Mouse (Mus musculus) brown adipose tissue, adult 24 weeks (tissue): ENCODE data around the gene Cpa4. TPM values are rescaled to one million over a fixed set of nuclear protein-coding genes. Genes with fewer than 3 reads are reported as not detected.

Source experiments
- H3K27ac ChIP-seq: fragments of 200-500 bp; replicated peaks from 2 replicates; pipeline ENCODE4 v1.5.1; 2012; ENCODE audit warnings: low read depth, mild to moderate bottlenecking, low read length
- H3K4me1 ChIP-seq: fragments of 200-500 bp; 2 replicates; pipeline ENCODE4 v1.6.1; 2012; ENCODE audit warnings: low read length, mixed read lengths; ENCODE audit not compliant: control insufficient read depth, insufficient read depth, insufficient read length
- H3K4me3 ChIP-seq: fragments of 200-500 bp; 2 replicates; pipeline ENCODE4 v1.5.1; 2012; ENCODE audit warnings: low read depth, mild to moderate bottlenecking, low read length, moderate library complexity; ENCODE audit not compliant: insufficient read depth
- polyA plus RNA-seq: library from polyadenylated mRNA; stranded (reverse); fragments of >200 nt; gene quantifications from 2 replicates; pipeline ENCODE4 v1.2.4, GENCODE M21; 2012; ENCODE audit not compliant: missing spikeins, insufficient read depth, insufficient read length

Gene Cpa4
- polyA plus RNA-seq, 1 experiment: not detected

- no peak overlapping the region for H3K27ac ChIP-seq
Measured at GRCm38 (mm10) chr6:30547274-30547645, 20.9 kb upstream of the Cpa4 start.

GRCm38 (mm10) chr6:30547656-30548306, 20.4 kb upstream of the Cpa4 start:
- H3K4me1 ChIP-seq: no peaks in the 10 kb centered on the region; the same call in 1 of the 2 replicates
- H3K4me3 ChIP-seq: no peak overlapping the region
- no peak overlapping the region for H3K27ac ChIP-seq

More at GRCm38 (mm10) chr6:30547274-30547645, 20.9 kb upstream of the Cpa4 start:
- Histone ChIP-seq H3K4me1 (no peaks in the 10 kb centered on the region; the same call in 1 of the 2 replicates), H3K4me3 (peak overlapping the region; percentile 34)

- peak overlapping the region; percentile 61 for H3K27ac ChIP-seq
Measured at GRCm38 (mm10) chr6:30549231-30549761, 18.9 kb upstream of the Cpa4 start.

GRCm38 (mm10) chr6:30550496-30551192, 17.5 kb upstream of the Cpa4 start:
- H3K27ac ChIP-seq: no peak overlapping the region
- H3K4me1 ChIP-seq: no peaks in the 10 kb centered on the region
- H3K4me3 ChIP-seq: no peak overlapping the region

More at GRCm38 (mm10) chr6:30549231-30549761, 18.9 kb upstream of the Cpa4 start:
- no peaks in the 10 kb centered on the region for H3K4me1 ChIP-seq
- no peak overlapping the region for H3K4me3 ChIP-seq

- H3K27ac ChIP-seq: no peak overlapping the region
- no peak overlapping the region for H3K4me3 ChIP-seq
- H3K4me1 ChIP-seq: no peaks in the 10 kb centered on the region
Measured at GRCm38 (mm10) chr6:30551193-30551515, 17.0 kb upstream of the Cpa4 start.

- H3K4me3 ChIP-seq: no peak overlapping the region
- no peaks in the 10 kb centered on the region for H3K4me1 ChIP-seq
- H3K27ac ChIP-seq: no peak overlapping the region
Measured at GRCm38 (mm10) chr6:30551644-30552580, 16.3 kb upstream of the Cpa4 start.

GRCm38 (mm10) chr6:30552628-30553027, 15.5 kb upstream of the Cpa4 start:
- no peak overlapping the region for H3K27ac ChIP-seq

GRCm38 (mm10) chr6:30553381-30554010, 14.7 kb upstream of the Cpa4 start:
- H3K4me1 ChIP-seq: no peaks in the 10 kb centered on the region
- H3K4me3 ChIP-seq: no peak overlapping the region
- peak overlapping the region; percentile 44 for H3K27ac ChIP-seq

More at GRCm38 (mm10) chr6:30552628-30553027, 15.5 kb upstream of the Cpa4 start:
- H3K4me3 ChIP-seq: no peak overlapping the region
- no peaks in the 10 kb centered on the region for H3K4me1 ChIP-seq

GRCm38 (mm10) chr6:30554092-30554491, 14.1 kb upstream of the Cpa4 start:
- Histone ChIP-seq H3K4me3 (no peak overlapping the region), H3K4me1 (no peaks in the 10 kb centered on the region)

GRCm38 (mm10) chr6:30554621-30555170, 13.5 kb upstream of the Cpa4 start:
- Histone ChIP-seq H3K4me1 (peaks cover under 1% of the 10 kb centered on the region; the same call in 1 of the 2 replicates), H3K4me3 (no peak overlapping the region), H3K27ac (peak overlapping the region; percentile 83)

More at GRCm38 (mm10) chr6:30554092-30554491, 14.1 kb upstream of the Cpa4 start:
- peak overlapping the region; percentile 44 for H3K27ac ChIP-seq

- Histone ChIP-seq H3K27ac (no peak overlapping the region), H3K4me3 (no peak overlapping the region), H3K4me1 (peaks cover 4% of the 10 kb centered on the region; the same call in 1 of the 2 replicates)
Measured at GRCm38 (mm10) chr6:30556080-30556479, 12.1 kb upstream of the Cpa4 start.

- H3K4me1 ChIP-seq: peaks cover 4% of the 10 kb centered on the region; the same call in 1 of the 2 replicates
- H3K27ac ChIP-seq: no peak overlapping the region
- no peak overlapping the region for H3K4me3 ChIP-seq
Measured at GRCm38 (mm10) chr6:30559726-30560125, 8.4 kb upstream of the Cpa4 start.

GRCm38 (mm10) chr6:30562132-30562531, 6.0 kb upstream of the Cpa4 start:
- no peak overlapping the region for H3K27ac ChIP-seq
- H3K4me3 ChIP-seq: no peak overlapping the region
- peaks cover 4% of the 10 kb centered on the region; the same call in 1 of the 2 replicates for H3K4me1 ChIP-seq

- no peak overlapping the region for H3K27ac ChIP-seq
- peaks cover 4% of the 10 kb centered on the region; the same call in 1 of the 2 replicates for H3K4me1 ChIP-seq
- no peak overlapping the region for H3K4me3 ChIP-seq
Measured at GRCm38 (mm10) chr6:30563575-30563974, 4.6 kb upstream of the Cpa4 start.
